Mouse (Mus musculus): ENCODE data around the gene Poglut1.

- TF ChIP-seq POLR2A (IDR thresholded peaks at IDR 0.05; ENCODE audit: low read depth, low read length) (no peak), CTCF (IDR thresholded peaks at IDR 0.05; ENCODE audit: extremely low read depth, insufficient read length, insufficient replicate concordance, low read depth, low read length) (no peak)
Observed at GRCm38 (mm10) chr16:38538716-38539380, 11.2 kb downstream of the Poglut1 start.
